15 mouse cellular contexts compared by ENCODE assay signal in the genomic region with DNA sequence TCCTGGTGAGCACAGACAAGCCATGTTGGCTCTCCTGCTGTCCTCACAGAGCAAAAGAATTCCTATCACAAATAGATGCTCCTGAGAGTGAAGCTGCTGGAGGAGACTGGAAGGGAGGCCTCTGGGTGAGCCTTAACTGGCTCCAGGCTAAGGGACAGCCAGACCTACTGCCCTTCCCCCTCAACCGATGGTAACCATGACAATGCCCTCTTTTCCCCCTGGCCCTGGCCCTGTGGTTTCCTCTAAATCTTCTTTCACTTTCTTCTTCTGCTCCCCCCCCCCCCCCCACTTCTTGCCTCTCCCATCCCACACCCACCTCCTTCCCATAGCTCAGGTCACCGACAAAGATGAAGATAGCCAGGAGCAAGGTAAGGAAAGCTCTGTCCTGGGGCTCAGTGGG. TPM values are rescaled to one million over a fixed set of nuclear protein-coding genes. Genes with fewer than 3 reads are reported as not detected.
DNase-seq lines count a peak whose midpoint lies in the region; ATAC-seq and TF ChIP-seq lines count a peak whose summit lies in the region.
"Had no signal": no experiment of that assay in that cellular context is flagged by ENCODE, and none has a peak within 500 bp of the region (broad histone marks: within the 10 kb centered on the region; RNA-seq: fewer than 3 reads in every experiment).

No protein-coding gene starts in this region.

- no peak overlapping the region for H3K4me2 ChIP-seq in limb, embryonic 12.5 days
- H3K4me2 ChIP-seq in forebrain, embryonic 14.5 days (ENCODE audit: low read length): no peak overlapping the region
- H3K4me2 ChIP-seq in forebrain, postnatal 0 days (ENCODE audit: low read depth): no peak overlapping the region
- H3K4me2 ChIP-seq: liver, embryonic 15.5 days had no signal

- H3K27ac ChIP-seq in liver, adult 2 months (replicated peaks; ENCODE audit: insufficient read depth, low read depth, low read length): peak overlapping the region; percentile 29
- peak overlapping the region; percentile 72; the same call in 1 of the 2 replicates for H3K27ac ChIP-seq in limb, embryonic 12.5 days
- no peak overlapping the region for H3K27ac ChIP-seq in forebrain, embryonic 14.5 days (ENCODE audit: low read depth, low read length)
- no peak overlapping the region for H3K27ac ChIP-seq in forebrain, postnatal 0 days (ENCODE audit: low read depth, low read length)

- DNase-seq in liver, adult 2 months (ENCODE audit: extremely low read depth, low read depth, low spot score): no peak
- DNase-seq in liver: no peak
- peak; percentile 64 for DNase-seq in CD4-positive helper T cell, adult 2 months (ENCODE audit: low read depth, low spot score)
- peak; percentile 28 for DNase-seq in Muller cell, postnatal 12 days (ENCODE audit: inconsistent ontology term)
- DNase-seq in right cerebral cortex, postnatal 14 days: no peak
- DNase-seq in forebrain, embryonic 14.5 days (ENCODE audit: low spot score): no peak
- no peak for DNase-seq in forebrain, postnatal 0 days
- DNase-seq: cerebellum, adult 9-11 months; kidney, postnatal 10 days; lung, postnatal 4 days had no signal

- no peaks in the 10 kb centered on the region for H3K27me3 ChIP-seq in liver, adult 2 months (ENCODE audit: control insufficient read depth, insufficient read depth, low read length)
- no peaks in the 10 kb centered on the region for H3K27me3 ChIP-seq in limb, embryonic 12.5 days
- no peaks in the 10 kb centered on the region for H3K27me3 ChIP-seq in forebrain, embryonic 14.5 days (replicated peaks; ENCODE audit: control insufficient read depth, insufficient read depth, low read length)
- no peaks in the 10 kb centered on the region for H3K27me3 ChIP-seq in forebrain, postnatal 0 days (ENCODE audit: insufficient read depth, low read length)

- H3K9ac ChIP-seq in liver, adult 2 months (ENCODE audit: low read depth, low read length): no peak overlapping the region
- no peak overlapping the region for H3K9ac ChIP-seq in limb, embryonic 12.5 days (replicated peaks)
- no peak overlapping the region for H3K9ac ChIP-seq in forebrain, embryonic 14.5 days (ENCODE audit: low read length)
- no peak overlapping the region for H3K9ac ChIP-seq in forebrain, postnatal 0 days
- H3K9ac ChIP-seq: liver, embryonic 15.5 days had no signal

- no peak for TF ChIP-seq POLR2A in liver, adult 2 months (IDR thresholded peaks at IDR 0.05; ENCODE audit: extremely low read depth, insufficient read depth, low read length)

- ATAC-seq in limb, embryonic 12.5 days (ENCODE audit: insufficient number of reproducible peaks, insufficient read depth, low FRiP score, low TSS enrichment, low read depth): no peak
- no peak for ATAC-seq in forebrain, embryonic 14.5 days
- no peak for ATAC-seq in forebrain, postnatal 0 days

- 46% methylated on average over 2 of the region's 2 CpGs for WGBS in liver, adult 2 months
- 11% methylated on average over 2 of the region's 2 CpGs for WGBS in limb, embryonic 12.5 days
- 45% methylated on average over 2 of the region's 2 CpGs for WGBS in forebrain, embryonic 14.5 days
- WGBS in forebrain, postnatal 0 days: 33% methylated on average over 2 of the region's 2 CpGs

- no peak for TF ChIP-seq CTCF in liver, adult 2 months (IDR thresholded peaks at IDR 0.05; ENCODE audit: low read depth, low read length)
- TF ChIP-seq CTCF in forebrain, postnatal 0 days (IDR thresholded peaks at IDR 0.05; ENCODE audit: low read depth): no peak

- H3K79me2 ChIP-seq in liver, adult 2 months (ENCODE audit: control insufficient read depth, insufficient read depth, low read length): no peaks in the 10 kb centered on the region

- H3K4me3 ChIP-seq in liver, adult 2 months (ENCODE audit: insufficient read depth, low read depth, low read length): no peak overlapping the region
- H3K4me3 ChIP-seq in limb, embryonic 12.5 days (replicated peaks): no peak overlapping the region
- H3K4me3 ChIP-seq in forebrain, embryonic 14.5 days (ENCODE audit: low read depth, low read length): no peak overlapping the region
- no peak overlapping the region for H3K4me3 ChIP-seq in forebrain, postnatal 0 days (ENCODE audit: low read depth, low read length)
- H3K4me3 ChIP-seq: liver, embryonic 15.5 days had no signal

- H3K36me3 ChIP-seq in liver, adult 2 months (ENCODE audit: control insufficient read depth, insufficient read depth, low read length): no peaks in the 10 kb centered on the region; the same call in 1 of the 2 replicates
- H3K36me3 ChIP-seq in limb, embryonic 12.5 days: peaks cover 56% of the 10 kb centered on the region
- H3K36me3 ChIP-seq in forebrain, embryonic 14.5 days (ENCODE audit: control insufficient read depth, insufficient read depth, low read length): no peaks in the 10 kb centered on the region
- H3K36me3 ChIP-seq in forebrain, postnatal 0 days (ENCODE audit: insufficient read depth): 0 out of 2 replicates have a peak, but pooled peaks cover 6% of the 10 kb centered on the region
- H3K36me3 ChIP-seq: liver, embryonic 15.5 days had no signal

- H3K4me1 ChIP-seq in liver, adult 2 months (ENCODE audit: control insufficient read depth, insufficient read depth, low read length): no peaks in the 10 kb centered on the region
- peaks cover 22% of the 10 kb centered on the region for H3K4me1 ChIP-seq in limb, embryonic 12.5 days (replicated peaks)
- no peaks in the 10 kb centered on the region for H3K4me1 ChIP-seq in forebrain, embryonic 14.5 days (ENCODE audit: control insufficient read depth, insufficient read depth, low read length)
- no peaks in the 10 kb centered on the region for H3K4me1 ChIP-seq in forebrain, postnatal 0 days (ENCODE audit: insufficient read depth)

- H3K9me3 ChIP-seq in limb, embryonic 12.5 days: no peaks in the 10 kb centered on the region
- H3K9me3 ChIP-seq in forebrain, embryonic 14.5 days (replicated peaks; ENCODE audit: control insufficient read depth, low read length): no peaks in the 10 kb centered on the region
- H3K9me3 ChIP-seq in forebrain, postnatal 0 days (ENCODE audit: low read length): no peaks in the 10 kb centered on the region
- H3K9me3 ChIP-seq: G1E; liver, embryonic 15.5 days had no signal

RNA-seq across cellular contexts. Expression of a gene that starts 2.2 kb away (rescaled TPM):
- 1.3 and 2.2 TPM in 2 replicates for total RNA-seq in liver, adult 2 months (2014; rRNA removed)
- 1.7 and 1.8 TPM in 2 replicates for polyA plus RNA-seq in liver, adult 2 months (2012; rRNA removed)
- 2.9 and 3.3 TPM in 2 replicates for polyA plus RNA-seq in limb, embryonic 12.5 days (2016; fragmentation: Nextera tagmentation; extraction: Ambion mirVana)
- polyA plus RNA-seq in forebrain, embryonic 14.5 days (2014; fragmentation: Nextera tagmentation; extraction: Ambion mirVana): 0.38 and 0.49 TPM in 2 replicates
- 0.31 and 2.4 TPM in 2 replicates for total RNA-seq in forebrain, postnatal 0 days (2014; rRNA removed)
- 0.50 and 0.75 TPM in 2 replicates for polyA plus RNA-seq in forebrain, postnatal 0 days (2015; fragmentation: Nextera tagmentation; extraction: Ambion mirVana)

RNA-seq across cellular contexts. Expression of a gene that starts 23.4 kb away (rescaled TPM):
- total RNA-seq in liver, adult 2 months (2014; rRNA removed): 1.5 and 2.0 TPM in 2 replicates
- 5.3 and 6.0 TPM in 2 replicates for polyA plus RNA-seq in liver, adult 2 months (2012; rRNA removed)
- 137 TPM in 2 replicates for polyA plus RNA-seq in limb, embryonic 12.5 days (2016; fragmentation: Nextera tagmentation; extraction: Ambion mirVana)
- 4.0 and 5.3 TPM in 2 replicates for polyA plus RNA-seq in forebrain, embryonic 14.5 days (2014; fragmentation: Nextera tagmentation; extraction: Ambion mirVana)
- total RNA-seq in forebrain, postnatal 0 days (2014; rRNA removed): 6.5 and 12.3 TPM in 2 replicates
- polyA plus RNA-seq in forebrain, postnatal 0 days (2015; fragmentation: Nextera tagmentation; extraction: Ambion mirVana): 4.5 and 4.6 TPM in 2 replicates

RNA-seq across cellular contexts. Expression of a gene that starts 29.4 kb away (rescaled TPM):
- 47.6 and 449 TPM in 2 replicates for total RNA-seq in liver, adult 2 months (2014; rRNA removed)
- polyA plus RNA-seq in liver, adult 2 months (2012; rRNA removed): 107 and 123 TPM in 2 replicates
- 70.6 and 72.9 TPM in 2 replicates for polyA plus RNA-seq in limb, embryonic 12.5 days (2016; fragmentation: Nextera tagmentation; extraction: Ambion mirVana)
- polyA plus RNA-seq in forebrain, embryonic 14.5 days (2014; fragmentation: Nextera tagmentation; extraction: Ambion mirVana): 23.3 and 25.6 TPM in 2 replicates
- total RNA-seq in forebrain, postnatal 0 days (2014; rRNA removed): 46.2 and 47.8 TPM in 2 replicates
- polyA plus RNA-seq in forebrain, postnatal 0 days (2015; fragmentation: Nextera tagmentation; extraction: Ambion mirVana): 25.9 and 29.9 TPM in 2 replicates

RNA-seq across cellular contexts. Expression of a gene that starts 30.8 kb away (rescaled TPM):
- 15.6 and 21.0 TPM in 2 replicates for total RNA-seq in liver, adult 2 months (2014; rRNA removed)
- polyA plus RNA-seq in liver, adult 2 months (2012; rRNA removed): 8.1 and 9.4 TPM in 2 replicates
- 108 and 115 TPM in 2 replicates for polyA plus RNA-seq in limb, embryonic 12.5 days (2016; fragmentation: Nextera tagmentation; extraction: Ambion mirVana)
- 52.1 and 60.4 TPM in 2 replicates for polyA plus RNA-seq in forebrain, embryonic 14.5 days (2014; fragmentation: Nextera tagmentation; extraction: Ambion mirVana)
- total RNA-seq in forebrain, postnatal 0 days (2014; rRNA removed): 67.2 and 83.2 TPM in 2 replicates
- polyA plus RNA-seq in forebrain, postnatal 0 days (2015; fragmentation: Nextera tagmentation; extraction: Ambion mirVana): 20.0 and 29.7 TPM in 2 replicates

RNA-seq across cellular contexts. Expression of a gene that starts 36.5 kb away (rescaled TPM):
- not detected in 2 replicates for total RNA-seq in liver, adult 2 months (2014; rRNA removed)
- 0.05 TPM in 1 of 2 replicates, not detected in the other for polyA plus RNA-seq in liver, adult 2 months (2012; rRNA removed)
- polyA plus RNA-seq in limb, embryonic 12.5 days (2016; fragmentation: Nextera tagmentation; extraction: Ambion mirVana): 1.3 and 1.4 TPM in 2 replicates
- polyA plus RNA-seq in forebrain, embryonic 14.5 days (2014; fragmentation: Nextera tagmentation; extraction: Ambion mirVana): not detected in 2 replicates
- total RNA-seq in forebrain, postnatal 0 days (2014; rRNA removed): 0.15 TPM in 1 of 2 replicates, not detected in the other
- polyA plus RNA-seq in forebrain, postnatal 0 days (2015; fragmentation: Nextera tagmentation; extraction: Ambion mirVana): not detected in 2 replicates
- total RNA-seq: left cerebral cortex, adult 18-20 months had no signal
- polyA plus RNA-seq: G1E; liver, embryonic 15.5 days; small intestine, adult 2 months had no signal

Comparison
In these comparisons a context has a peak if more than half of its experiments do, and no peak if none do; other contexts are left out.
1. DNase-seq: peak in CD4-positive helper T cell, adult 2 months (single experiment) and Muller cell, postnatal 12 days (single experiment); none in liver, adult 2 months (single experiment), liver (single experiment), right cerebral cortex, postnatal 14 days (single experiment), forebrain, embryonic 14.5 days (single experiment) and forebrain, postnatal 0 days (single experiment).
2. H3K27ac ChIP-seq: peak in liver, adult 2 months (single experiment) and limb, embryonic 12.5 days (single experiment); none in forebrain, embryonic 14.5 days (single experiment) and forebrain, postnatal 0 days (single experiment).
3. RNA of a gene that starts 23.4 kb away (polyA plus RNA-seq): 137 TPM in limb, embryonic 12.5 days; 5.3 to 6.0 TPM in liver, adult 2 months, 4.5 to 4.6 TPM in forebrain, postnatal 0 days and 4.0 to 5.3 TPM in forebrain, embryonic 14.5 days; every median in the first group is over 10 times any median in the second.